Mouse (Mus musculus) lung, embryonic 14.5 days (tissue): ENCODE data around the gene Cacnb2. TPM values are rescaled to one million over a fixed set of nuclear protein-coding genes. Genes with fewer than 3 reads are reported as not detected.

Experiments
- ATAC-seq: fragments of 200-750 bp; cut with Nextera tagmentation; 2 replicates; pipeline ENCODE4 v1.8.0; 2017; ENCODE audit warnings: mild to moderate bottlenecking, moderate TSS enrichment, moderate library complexity; ENCODE audit not compliant: insufficient read depth
- DNase-seq: peaks from one replicate; pipeline ENCODE4 v3.0.0-alpha.2; 2015
- H3K27ac ChIP-seq: fragments of 300-500 bp; sonication (generic); 2 replicates; pipeline ENCODE4 v1.5.1; 2014; ENCODE audit warnings: low read depth, mild to moderate bottlenecking, moderate library complexity
- H3K27me3 ChIP-seq: fragments of 300-500 bp; sonication (generic); 2 replicates; pipeline ENCODE4 v1.6.1; 2014; ENCODE audit warnings: low read length, control low read depth; ENCODE audit not compliant: insufficient read depth
- H3K36me3 ChIP-seq: fragments of 300-500 bp; sonication (generic); 2 replicates; pipeline ENCODE4 v1.6.1; 2014; ENCODE audit warnings: control low read depth; ENCODE audit not compliant: insufficient read depth
- H3K4me1 ChIP-seq: fragments of 300-500 bp; sonication (generic); 2 replicates; pipeline ENCODE4 v1.6.1; 2014; ENCODE audit warnings: antibody characterized with exemption, control low read depth; ENCODE audit not compliant: insufficient read depth
- H3K4me2 ChIP-seq: fragments of 300-500 bp; sonication (generic); 2 replicates; pipeline ENCODE4 v1.6.1; 2014; ENCODE audit warnings: mild to moderate bottlenecking
- H3K4me3 ChIP-seq: fragments of 300-500 bp; sonication (generic); 2 replicates; pipeline ENCODE4 v1.5.1; 2014; ENCODE audit warnings: low read depth, low read length
- H3K9ac ChIP-seq: fragments of 300-500 bp; sonication (generic); 2 replicates; pipeline ENCODE4 v1.6.1; 2014
- H3K9me3 ChIP-seq: fragments of 300-500 bp; sonication (generic); 2 replicates; pipeline ENCODE4 v1.6.1; 2016; ENCODE audit warnings: low read depth, low read length, control low read depth
- CTCF ChIP-seq: IDR thresholded peaks from 2 replicates; pipeline ENCODE4 v1.5.1; 2016; ENCODE audit warnings: antibody characterized with exemption, low read depth
- WGBS: fragments of 180-500 bp; shearing (Covaris S2); extraction: QIAGEN DNeasy Blood & Tissue Kit; methylation state at CpG from one replicate; pipeline ENCODE4 v1.1.7; 2014; 5-methylcytosine and 5-hydroxymethylcytosine counted together
- polyA plus RNA-seq: library from polyadenylated mRNA; unstranded; fragments of >200 nt; fragmentation: Nextera tagmentation; extraction: Ambion mirVana; gene quantifications from 2 replicates; pipeline ENCODE4 v1.2.1, GENCODE M21; 2014

Cacnb2 gene
- polyA plus RNA-seq, 1 experiment from 2014 or later: 9.8 TPM

DNA sequence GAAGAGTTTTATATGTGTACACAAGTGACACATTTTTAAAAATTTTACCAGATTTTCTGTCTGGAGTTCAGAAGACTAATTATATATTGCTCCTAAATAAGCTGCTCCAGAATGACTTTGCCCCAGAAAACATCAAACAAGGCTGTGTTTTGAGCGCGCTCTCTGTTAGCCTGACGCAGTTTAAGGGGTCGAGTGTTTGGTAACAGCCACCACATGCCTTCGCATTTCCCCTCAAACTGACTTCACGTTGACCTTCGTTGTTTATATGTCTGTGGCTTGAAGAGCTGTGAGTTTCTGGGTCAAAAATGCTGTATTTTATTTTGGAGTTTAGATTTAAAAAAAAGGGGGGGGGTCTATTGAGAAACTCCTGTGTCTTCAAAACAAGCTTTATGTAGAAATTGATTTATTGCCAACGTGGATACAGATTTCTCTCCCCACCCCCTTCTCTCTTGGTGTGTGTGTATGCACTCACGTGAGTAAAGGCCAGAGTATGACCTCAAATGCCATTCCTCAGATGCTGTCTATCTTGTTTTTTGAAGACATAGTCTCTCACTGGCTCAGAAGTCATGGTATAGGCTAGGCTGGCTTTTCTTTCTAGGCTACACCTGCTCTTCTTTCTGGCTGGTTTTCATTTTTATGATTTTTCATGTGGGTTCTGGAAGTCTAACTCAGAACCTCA, 27.1 kb downstream of the Cacnb2 start:
- no peak overlapping the region for H3K27ac ChIP-seq
- ATAC-seq (peak; percentile 82; the same call in 1 of the 2 replicates), DNase-seq (peak; percentile 83)
- no peak overlapping the region for H3K4me2 ChIP-seq
- no peak overlapping the region for H3K9ac ChIP-seq
- no peaks in the 10 kb centered on the region for H3K27me3 ChIP-seq
- H3K4me3 ChIP-seq: no peak overlapping the region
- WGBS: 31% methylated on average over 9 of the region's 9 CpGs
- H3K4me1 ChIP-seq: 0 out of 2 replicates have a peak, but pooled peaks cover 6% of the 10 kb centered on the region
- no peaks in the 10 kb centered on the region for H3K36me3 ChIP-seq
- no peaks in the 10 kb centered on the region for H3K9me3 ChIP-seq
- TF ChIP-seq CTCF: no peak

DNA sequence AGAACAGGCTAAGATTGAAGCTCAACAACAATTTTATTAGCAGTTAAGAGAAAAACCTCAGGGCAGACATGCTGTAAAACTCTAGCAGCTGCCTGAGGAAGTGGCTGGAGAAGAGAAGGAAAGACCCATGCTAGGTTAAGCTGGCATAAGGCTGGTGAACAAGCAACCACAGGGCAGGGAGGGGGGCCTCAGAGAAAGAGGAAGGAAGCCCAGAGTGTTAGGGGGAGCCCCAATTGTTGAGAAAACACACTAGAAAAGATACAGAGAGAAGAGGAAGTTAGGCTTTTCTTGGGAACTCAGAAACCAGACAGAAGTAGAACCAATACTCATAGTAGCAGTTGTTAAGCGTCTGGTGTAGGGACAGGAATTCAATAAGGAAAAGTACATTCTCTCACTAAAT, 28.7 kb downstream of the Cacnb2 start:
- no peak for DNase-seq
- H3K4me1 ChIP-seq: peaks cover 6% of the 10 kb centered on the region; the same call in 1 of the 2 replicates
- WGBS: 85% methylated on average over 1 of the region's 1 CpGs

DNA sequence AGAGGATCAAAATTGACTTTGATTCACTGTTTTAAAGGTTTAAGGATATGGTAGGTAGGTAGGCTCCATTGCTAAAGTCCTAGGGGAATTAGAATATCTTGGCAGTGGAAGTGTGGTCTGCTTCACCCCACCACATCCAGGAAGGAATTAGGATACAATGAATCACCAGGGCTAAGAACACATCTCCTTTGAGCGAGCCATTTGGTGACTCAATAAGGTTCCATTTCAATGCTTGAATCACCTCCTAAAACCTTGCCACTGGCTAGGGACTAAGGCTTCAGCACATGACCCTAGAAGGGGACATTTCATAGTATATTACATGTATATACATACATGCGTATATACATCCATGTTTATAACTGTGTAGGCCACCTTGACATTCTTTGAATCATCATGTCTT, 30.3 kb downstream of the Cacnb2 start:
- H3K9ac ChIP-seq: no peak overlapping the region
- no peak for TF ChIP-seq CTCF
- H3K27me3 ChIP-seq: no peaks in the 10 kb centered on the region
- DNase-seq (no peak), ATAC-seq (no peak)
- H3K4me3 ChIP-seq: no peak overlapping the region
- no peak overlapping the region for H3K4me2 ChIP-seq
- H3K27ac ChIP-seq: no peak overlapping the region
- H3K9me3 ChIP-seq: no peaks in the 10 kb centered on the region
- H3K4me1 ChIP-seq: peaks cover 6% of the 10 kb centered on the region; the same call in 1 of the 2 replicates
- WGBS: 90% methylated on average over 2 of the region's 2 CpGs
- H3K36me3 ChIP-seq: no peaks in the 10 kb centered on the region

More for the DNA sequence above, 28.7 kb downstream of the Cacnb2 start:
- H3K9ac ChIP-seq: no peak overlapping the region
- H3K36me3 ChIP-seq: no peaks in the 10 kb centered on the region
- no peak overlapping the region for H3K4me2 ChIP-seq
- H3K27ac ChIP-seq: no peak overlapping the region
- no peaks in the 10 kb centered on the region for H3K9me3 ChIP-seq
- ATAC-seq: no peak
- no peaks in the 10 kb centered on the region for H3K27me3 ChIP-seq
- TF ChIP-seq CTCF: no peak
- no peak overlapping the region for H3K4me3 ChIP-seq

DNA sequence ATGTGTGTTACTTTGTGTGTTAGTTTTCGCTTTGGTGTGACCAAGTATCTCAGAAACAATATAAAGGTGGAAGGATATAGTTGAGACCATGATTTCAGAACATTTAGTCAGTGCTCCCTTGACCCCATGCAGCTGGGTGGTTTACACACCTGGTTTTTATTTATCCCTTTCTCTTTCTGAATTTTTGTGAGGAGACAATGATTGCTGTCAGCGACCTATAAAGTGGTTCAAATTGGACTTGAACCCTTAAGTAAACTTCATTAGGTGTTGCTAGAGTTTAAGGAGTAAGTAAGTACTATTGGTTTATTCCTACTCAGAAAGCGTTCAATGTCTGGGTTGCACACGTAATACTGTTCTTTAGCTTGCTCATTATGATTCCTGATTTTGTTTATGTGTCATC, 36.4 kb downstream of the Cacnb2 start:
- H3K27me3 ChIP-seq: no peaks in the 10 kb centered on the region
- no peak overlapping the region for H3K9ac ChIP-seq
- no peaks in the 10 kb centered on the region for H3K36me3 ChIP-seq
- no peak overlapping the region for H3K27ac ChIP-seq
- WGBS: 65% methylated on average over 4 of the region's 4 CpGs
- ATAC-seq: no peak
- no peak overlapping the region for H3K4me2 ChIP-seq
- no peak for TF ChIP-seq CTCF
- peaks cover 12% of the 10 kb centered on the region for H3K4me1 ChIP-seq
- no peak for DNase-seq
- no peak overlapping the region for H3K4me3 ChIP-seq
- H3K9me3 ChIP-seq: no peaks in the 10 kb centered on the region

DNA sequence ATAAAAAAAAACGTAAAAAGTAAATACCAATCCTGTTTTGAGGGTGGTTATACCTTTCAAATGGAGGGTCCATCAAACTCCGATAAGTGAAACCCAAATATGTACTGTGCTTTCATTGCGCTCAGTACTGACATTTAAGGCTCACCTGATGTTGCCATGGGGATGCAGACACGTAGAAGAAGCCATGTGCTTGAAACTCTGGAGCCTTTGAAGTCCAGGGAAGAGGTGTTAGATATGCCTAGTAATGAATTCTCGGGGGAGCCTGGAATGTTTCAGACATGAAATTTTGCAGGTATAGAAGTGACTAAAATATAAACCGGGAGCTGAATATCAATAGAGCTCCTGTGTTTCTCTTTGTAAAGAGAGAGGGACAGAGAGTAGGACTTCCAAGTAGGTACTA, 37.0 kb downstream of the Cacnb2 start:
- ATAC-seq: no peak
- H3K36me3 ChIP-seq: no peaks in the 10 kb centered on the region
- TF ChIP-seq CTCF: no peak
- no peak for DNase-seq
- no peaks in the 10 kb centered on the region for H3K9me3 ChIP-seq
- H3K9ac ChIP-seq: no peak overlapping the region
- H3K4me1 ChIP-seq: peaks cover 12% of the 10 kb centered on the region
- H3K4me3 ChIP-seq: no peak overlapping the region
- WGBS: 58% methylated on average over 6 of the region's 6 CpGs
- no peak overlapping the region for H3K4me2 ChIP-seq
- H3K27ac ChIP-seq: no peak overlapping the region
- no peaks in the 10 kb centered on the region for H3K27me3 ChIP-seq

DNA sequence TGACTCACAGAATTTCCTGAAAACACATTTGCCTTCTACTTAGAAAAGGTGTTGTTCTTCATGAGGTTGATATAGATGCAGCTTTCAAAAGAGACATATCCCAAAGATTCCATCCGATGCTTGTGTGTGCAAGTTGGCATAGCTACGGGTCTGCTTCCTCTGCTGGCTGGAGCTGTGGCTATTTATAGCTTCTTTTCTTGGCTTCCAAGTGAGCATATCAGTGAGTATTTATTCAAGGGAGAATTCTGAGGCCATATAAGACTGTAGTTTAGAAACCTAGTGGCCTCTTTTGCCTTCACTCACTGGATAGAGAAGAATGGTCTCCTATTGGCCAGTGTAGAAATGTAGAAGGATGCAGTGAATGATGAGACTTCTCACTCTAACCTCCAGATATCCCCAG, 38.2 kb downstream of the Cacnb2 start:
- H3K9me3 ChIP-seq: no peaks in the 10 kb centered on the region
- TF ChIP-seq CTCF: no peak
- 12% methylated on average over 2 of the region's 2 CpGs for WGBS
- H3K9ac ChIP-seq: no peak overlapping the region
- DNase-seq (peak; percentile 82), ATAC-seq (peak; percentile 86)
- H3K4me2 ChIP-seq: no peak overlapping the region
- H3K36me3 ChIP-seq: no peaks in the 10 kb centered on the region
- H3K4me1 ChIP-seq: peaks cover 12% of the 10 kb centered on the region
- H3K27me3 ChIP-seq: no peaks in the 10 kb centered on the region
- H3K4me3 ChIP-seq: no peak overlapping the region
- peak overlapping the region; percentile 59 for H3K27ac ChIP-seq

DNA sequence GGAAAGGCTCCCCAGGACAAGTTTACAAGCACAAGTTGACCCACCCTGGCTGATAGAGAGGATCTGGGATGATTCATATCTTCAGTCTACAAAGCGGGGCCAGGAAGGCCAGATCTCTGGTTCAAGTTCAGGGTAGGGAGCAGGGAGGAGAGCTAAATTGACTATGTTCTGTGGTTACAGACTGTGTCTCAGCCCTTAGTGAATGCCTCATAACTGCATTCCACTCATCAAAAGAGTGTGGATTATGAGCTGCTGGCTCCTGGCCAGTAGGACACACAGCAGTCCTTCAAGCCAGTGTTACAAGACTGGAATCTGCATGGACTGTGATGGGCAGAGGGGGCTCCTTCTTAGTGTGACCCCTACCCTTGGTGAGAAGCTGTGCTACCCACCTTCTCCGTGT, 48.4 kb downstream of the Cacnb2 start:
- 33% methylated on average over 2 of the region's 2 CpGs for WGBS
- Histone ChIP-seq H3K4me2 (no peak overlapping the region), H3K36me3 (no peaks in the 10 kb centered on the region), H3K27ac (no peak overlapping the region; the same call in 1 of the 2 replicates), H3K4me3 (no peak overlapping the region), H3K27me3 (no peaks in the 10 kb centered on the region), H3K9me3 (no peaks in the 10 kb centered on the region), H3K9ac (no peak overlapping the region), H3K4me1 (peaks cover 3% of the 10 kb centered on the region; the same call in 1 of the 2 replicates)
- no peak for TF ChIP-seq CTCF
- peak; percentile 70; the same call in 1 of the 2 replicates for ATAC-seq
- DNase-seq: peak; percentile 81
